Mouse (Mus musculus) adipose tissue, adult 10 weeks (tissue): ENCODE data around the gene Mogat1. TPM values are rescaled to one million over a fixed set of nuclear protein-coding genes. Genes with fewer than 3 reads are reported as not detected.

Experiments
- polyA plus RNA-seq: library from polyadenylated mRNA; stranded (reverse); fragments of 350-450 nt; fragmentation: Illumina TruSeq; extraction: RNeasy Lipid Tissue Mini Kit (QIAGEN cat#74804); gene quantifications from one replicate; pipeline ENCODE4 v1.2.3, GENCODE M21; 2014; ENCODE audit warnings: low read depth, low replicate concordance

The Mogat1 gene
- polyA plus RNA-seq = 21.8 TPM

GRCm38 (mm10) chr1:78510862-78511261 lies at the start of gene Mogat1:
Mogat1 (plus strand) TSS chr1:78510991.

GRCm38 (mm10) chr1:78488752-78489492 lies 21.9 kb upstream of the Mogat1 start, which contains the start of gene Farsb:
Farsb (minus strand) TSS chr1:78488897.

GRCm38 (mm10) chr1:78511621-78512160 lies 900 bp downstream of the Mogat1 start, which contains the start of gene BC035947:
BC035947 (minus strand) TSS chr1:78512158.

Other genes starting within 250 kb of the Mogat1 start
- 0.79 TPM for gene Sgpp2, start 200.6 kb upstream of the Mogat1 start, polyA plus RNA-seq
- gene Farsb, start 22.1 kb upstream of the Mogat1 start, polyA plus RNA-seq = 32.1 TPM
- 2.2 TPM for gene BC035947, start 1.2 kb downstream of the Mogat1 start, polyA plus RNA-seq
- gene Acsl3, start 146.8 kb downstream of the Mogat1 start, polyA plus RNA-seq = 22.6 TPM
- 2.5 TPM for gene Utp14b, start 147.0 kb downstream of the Mogat1 start, polyA plus RNA-seq